Mouse (Mus musculus) right cerebral cortex, postnatal 4 days (tissue): ENCODE measurements around the gene Manba.
A peak's percentile ranks its signal among the peaks of the same experiment; 100 is the strongest.
"Not testable (repeated sequence)": the region's sequence is repeated elsewhere in the genome, so short reads cannot be mapped to it uniquely, and the experiment has no call there.

Experiments
- DNase-seq: peaks from one replicate; pipeline ENCODE4 v3.0.0-alpha.2; 2022

The Manba gene

DNA sequence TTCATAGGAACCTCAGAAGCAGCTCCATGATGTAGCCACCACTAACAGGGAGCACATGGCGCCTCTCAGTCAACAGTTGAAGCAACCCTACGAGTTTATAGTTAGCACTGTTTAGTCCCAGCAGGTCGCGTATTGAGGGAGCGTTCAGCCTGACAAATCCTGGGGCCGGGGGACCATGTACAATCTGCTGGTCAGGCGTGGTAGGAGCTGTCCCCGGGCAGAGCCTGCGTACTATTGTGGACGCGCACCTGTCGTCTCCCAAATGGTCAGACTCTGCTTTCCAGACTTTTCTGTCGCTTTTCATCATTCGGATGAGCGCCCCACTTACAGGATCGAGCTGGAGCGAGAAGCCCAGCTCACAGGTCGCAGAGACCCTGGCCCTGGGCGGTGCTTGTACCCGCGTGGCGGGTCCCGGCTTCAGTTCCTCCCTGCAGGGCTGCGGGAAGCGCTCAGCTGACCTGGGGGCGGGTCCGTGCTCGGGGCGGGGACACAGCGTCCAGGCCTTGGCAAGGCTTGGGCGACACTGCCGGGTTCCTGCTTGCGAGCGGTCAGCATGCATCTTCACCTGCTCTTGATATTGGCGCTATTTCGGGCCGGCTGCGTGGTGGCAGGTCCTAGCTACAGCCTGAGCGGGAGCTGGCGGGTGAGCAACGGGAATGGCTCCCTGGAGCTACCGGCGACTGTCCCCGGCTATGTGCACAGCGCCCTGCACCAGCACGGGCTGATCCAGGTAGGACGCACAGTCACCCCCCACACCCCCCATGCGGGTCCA lies at the start of gene Manba:
Gene Manba, plus strand, starts transcription at position 484 of the 772 bp plus-strand sequence.
- peak; percentile 58 for DNase-seq

GRCm38 (mm10) chr3:135436901-135437616 lies 48.4 kb upstream of the Manba start:
- no peak for DNase-seq

GRCm38 (mm10) chr3:135437758-135438495 lies 47.5 kb upstream of the Manba start, which contains the start of gene Ube2d3:
TSS of gene Ube2d3 (plus strand) at chr3:135438149.
- DNase-seq: peak; percentile 97

GRCm38 (mm10) chr3:135438531-135438912 lies 46.9 kb upstream of the Manba start:
- peak; percentile 99 for DNase-seq

- DNase-seq: peak; percentile 74
These were observed 46.4 kb upstream of the Manba start for GRCm38 (mm10) chr3:135438913-135439531.

DNA sequence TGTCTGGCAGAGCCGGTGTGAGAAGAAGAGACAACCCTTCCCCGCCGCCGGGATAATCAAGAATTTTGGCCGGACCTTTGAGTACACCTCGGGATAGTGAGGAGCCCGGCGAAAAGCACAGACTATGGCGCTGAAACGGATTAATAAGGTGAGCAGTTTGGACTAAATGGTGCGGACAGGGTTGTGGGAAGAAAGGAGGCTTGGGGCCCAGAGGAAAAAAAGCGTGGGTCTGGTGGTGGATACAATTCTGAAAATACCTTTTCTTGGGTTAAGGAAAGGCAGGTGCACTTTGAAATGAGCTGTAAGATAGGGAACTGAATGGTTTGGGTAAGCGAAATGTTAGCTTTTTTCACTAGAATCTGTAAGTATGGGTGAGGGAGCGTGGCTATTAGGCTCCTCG lies 45.8 kb upstream of the Manba start:
- DNase-seq: no peak

DNA sequence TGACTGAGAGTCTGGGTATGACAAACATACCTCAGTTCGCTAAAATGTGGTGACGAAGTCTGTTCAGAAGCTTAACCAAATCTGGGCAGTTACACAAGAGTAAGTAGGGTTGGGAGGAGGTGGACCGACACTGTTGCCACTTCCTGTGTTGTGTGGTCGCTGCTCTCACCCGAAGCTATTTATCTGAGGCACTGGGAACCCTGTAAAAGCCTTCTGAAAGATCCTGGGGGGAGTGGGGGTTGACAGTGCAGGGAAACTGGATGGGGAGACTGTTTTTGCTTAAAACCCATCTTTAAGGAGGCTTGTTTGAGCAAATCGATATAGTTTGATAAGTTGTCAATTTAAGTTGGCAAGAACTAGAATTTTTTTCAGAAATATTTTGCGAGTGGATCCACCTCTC lies 45.2 kb upstream of the Manba start:
- DNase-seq: no peak

GRCm38 (mm10) chr3:135440621-135441020 lies 44.8 kb upstream of the Manba start:
- DNase-seq: no peak

DNA sequence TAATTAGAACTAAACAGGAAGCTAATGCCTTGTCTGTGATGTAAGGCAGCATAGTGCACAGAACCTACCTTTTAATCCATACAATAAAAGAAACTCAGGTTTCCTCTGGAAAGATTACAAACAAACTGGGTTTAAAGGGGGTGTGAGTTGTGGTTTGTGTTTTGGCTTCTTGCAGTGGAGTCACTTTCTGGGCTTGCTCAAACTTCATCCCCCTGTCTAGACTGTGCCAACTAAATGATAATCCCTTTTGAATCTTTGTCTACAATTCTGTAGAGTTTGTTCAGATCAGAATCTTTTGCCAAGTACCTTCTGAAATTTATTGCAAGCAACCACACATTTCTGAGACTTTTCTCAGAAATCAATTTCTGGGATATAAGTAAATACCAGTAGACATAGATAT lies 40.5 kb upstream of the Manba start:
- no peak for DNase-seq

GRCm38 (mm10) chr3:135458981-135459380 lies 26.4 kb upstream of the Manba start:
- DNase-seq: no peak

- no peak for DNase-seq
These were observed 17.0 kb upstream of the Manba start for GRCm38 (mm10) chr3:135468402-135468801.

DNA sequence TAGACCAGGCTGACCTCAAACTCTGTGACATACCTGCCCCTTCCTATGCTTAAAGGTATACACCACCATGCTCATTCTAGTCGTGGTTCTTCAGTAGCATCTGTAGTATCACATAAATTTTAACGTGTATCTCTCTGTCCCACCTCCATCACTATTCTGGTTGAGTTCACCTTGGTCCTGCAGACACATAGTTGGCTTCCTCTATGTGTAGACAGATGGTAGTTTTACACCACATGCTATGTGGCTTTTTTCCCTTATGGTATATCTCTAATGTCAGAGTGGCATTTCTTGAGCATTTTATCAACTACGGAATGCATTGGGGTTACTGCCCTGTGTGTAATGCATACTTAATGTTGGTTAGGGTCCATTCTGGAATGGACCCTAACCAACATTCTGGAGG lies 16.3 kb upstream of the Manba start:
- DNase-seq: no peak

DNA sequence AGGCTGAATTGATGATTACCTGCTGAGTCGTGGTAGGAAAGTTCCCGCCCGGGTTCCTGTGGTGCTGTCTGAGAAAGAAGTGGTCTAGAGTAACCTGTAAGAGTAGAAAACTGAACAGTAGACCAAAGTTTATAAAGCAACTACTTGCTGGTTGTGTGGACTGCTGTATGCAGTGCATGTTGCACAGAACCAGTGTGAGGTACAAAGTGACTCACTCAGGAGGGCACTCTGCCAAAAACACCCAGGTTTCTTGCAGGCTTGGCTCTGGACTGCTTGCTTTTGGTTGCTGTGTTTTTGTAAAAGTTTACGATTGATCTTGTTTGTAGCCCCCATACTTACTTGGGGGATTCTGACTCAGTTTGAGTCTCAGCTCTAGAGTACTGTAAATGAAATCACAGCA lies 15.4 kb upstream of the Manba start:
- peak; percentile 47 for DNase-seq

GRCm38 (mm10) chr3:135470823-135471222 lies 14.6 kb upstream of the Manba start:
- DNase-seq: no peak

DNA sequence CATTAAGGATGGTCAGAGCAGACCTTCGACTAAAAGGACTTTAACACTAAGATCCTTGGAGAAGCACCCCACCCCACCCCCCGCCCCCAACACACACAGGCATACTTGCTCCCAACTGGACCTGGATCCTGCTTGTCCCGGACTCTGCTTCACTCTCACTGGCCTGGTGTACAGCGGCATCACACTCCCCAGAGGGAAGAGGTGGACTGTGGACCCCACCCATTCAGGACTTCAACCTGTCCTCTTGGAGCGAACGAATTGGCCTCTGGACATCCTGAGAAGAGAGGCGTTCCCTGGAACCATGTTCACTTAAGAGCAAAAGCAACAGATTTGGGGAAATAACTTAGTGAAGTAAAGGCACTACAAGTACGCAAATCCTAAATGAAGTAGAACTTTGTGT lies 10.4 kb upstream of the Manba start:
- DNase-seq: no peak

DNA sequence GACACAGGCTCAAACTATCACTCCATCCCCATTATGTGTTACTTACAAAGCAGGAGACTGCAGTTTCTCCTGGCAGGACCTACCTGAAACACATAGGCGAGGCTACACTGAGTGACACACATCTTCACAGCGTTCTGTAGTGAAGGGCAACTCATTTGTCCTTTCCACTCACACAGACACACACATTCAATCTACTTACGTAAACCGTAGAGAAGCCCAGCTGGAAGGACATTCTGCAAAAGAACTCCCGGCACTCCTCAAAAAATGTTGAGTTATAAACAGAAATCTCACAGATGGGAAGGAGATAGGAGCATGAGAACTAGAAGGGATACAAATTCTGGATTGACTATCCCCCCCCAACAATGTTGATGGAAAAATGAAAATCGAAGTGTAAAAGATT lies 9.1 kb upstream of the Manba start:
- no peak for DNase-seq

- no peak for DNase-seq
These were observed 8.4 kb upstream of the Manba start for GRCm38 (mm10) chr3:135476977-135477376.

- not testable (repeated sequence) for DNase-seq
These were observed 6.3 kb upstream of the Manba start for GRCm38 (mm10) chr3:135479090-135479489.

- DNase-seq: no peak
These were observed 4.6 kb upstream of the Manba start for GRCm38 (mm10) chr3:135480767-135481166.

- DNase-seq: no peak
These were observed 3.8 kb upstream of the Manba start for GRCm38 (mm10) chr3:135481608-135482007.

DNA sequence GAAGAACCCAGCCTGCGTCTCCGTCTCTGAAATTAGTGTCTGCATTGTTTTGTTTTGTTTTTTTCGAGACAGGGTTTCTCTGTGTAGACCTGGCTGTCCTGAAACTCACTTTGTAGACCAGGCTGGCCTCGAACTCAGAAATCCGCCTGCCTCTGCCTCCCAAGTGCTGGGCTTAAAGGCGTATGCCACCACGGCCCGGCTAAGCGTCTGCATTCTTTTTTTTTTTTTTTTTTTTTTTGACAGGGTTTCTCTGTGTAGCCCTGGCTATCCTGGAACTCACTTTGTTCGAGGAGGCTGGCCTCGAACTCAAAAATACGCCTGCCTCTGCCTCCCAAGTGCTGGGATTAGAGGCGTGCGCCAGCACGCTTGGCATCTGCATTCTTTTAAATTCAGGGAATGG lies 761 bp upstream of the Manba start:
- DNase-seq: not testable (repeated sequence)

DNA sequence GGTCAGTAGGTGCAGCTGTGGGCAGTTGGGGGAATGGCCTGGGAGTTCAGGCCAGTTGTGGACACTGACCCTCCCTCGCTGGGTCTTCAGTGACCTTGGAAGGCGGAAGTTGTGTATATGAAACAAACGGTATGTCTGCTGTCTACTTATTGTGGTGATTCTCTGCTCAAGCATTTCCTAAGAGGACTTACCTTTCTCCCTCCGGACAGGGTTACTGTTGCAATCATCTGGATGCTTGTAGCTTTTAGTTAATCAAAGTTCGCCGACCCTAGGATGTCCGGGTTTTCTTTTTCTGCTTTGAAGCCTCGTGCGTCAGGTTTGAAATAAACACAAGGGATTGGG lies 460 bp downstream of the Manba start:
- no peak for DNase-seq

DNA sequence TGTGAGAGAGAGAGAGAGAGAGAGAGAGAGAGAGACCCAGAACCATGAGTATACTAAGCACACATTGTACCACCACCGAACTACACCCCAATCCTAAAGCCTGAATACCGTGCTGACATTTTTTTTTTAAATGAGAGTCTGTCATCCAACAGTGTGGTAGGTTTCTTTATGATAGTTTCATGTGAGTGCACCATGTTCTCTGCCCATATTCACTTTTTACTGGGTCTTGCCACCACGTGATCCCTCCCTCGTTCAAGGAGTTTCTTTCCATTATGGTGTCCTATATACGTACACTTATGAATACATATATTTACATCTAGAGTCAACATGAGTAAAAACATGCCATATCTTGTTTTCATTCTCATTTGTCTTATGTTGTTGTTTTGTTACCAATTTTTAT lies 940 bp downstream of the Manba start:
- no peak for DNase-seq
